Mouse (Mus musculus): Measurements from ENCODE around the gene Rhox3h.
"Not testable (repeated sequence)": the region's sequence is repeated elsewhere in the genome, so short reads cannot be mapped to it uniquely, and the experiment has no call there.

The Rhox3h gene

GRCm38 (mm10) chrX:37668664-37669063 is at the start of gene Rhox3h:
Gene Rhox3h, minus strand, starts transcription at chrX:37668764.
- DNase-seq (ENCODE audit: low spot score in 2 of 2) = not testable (repeated sequence)

DNA sequence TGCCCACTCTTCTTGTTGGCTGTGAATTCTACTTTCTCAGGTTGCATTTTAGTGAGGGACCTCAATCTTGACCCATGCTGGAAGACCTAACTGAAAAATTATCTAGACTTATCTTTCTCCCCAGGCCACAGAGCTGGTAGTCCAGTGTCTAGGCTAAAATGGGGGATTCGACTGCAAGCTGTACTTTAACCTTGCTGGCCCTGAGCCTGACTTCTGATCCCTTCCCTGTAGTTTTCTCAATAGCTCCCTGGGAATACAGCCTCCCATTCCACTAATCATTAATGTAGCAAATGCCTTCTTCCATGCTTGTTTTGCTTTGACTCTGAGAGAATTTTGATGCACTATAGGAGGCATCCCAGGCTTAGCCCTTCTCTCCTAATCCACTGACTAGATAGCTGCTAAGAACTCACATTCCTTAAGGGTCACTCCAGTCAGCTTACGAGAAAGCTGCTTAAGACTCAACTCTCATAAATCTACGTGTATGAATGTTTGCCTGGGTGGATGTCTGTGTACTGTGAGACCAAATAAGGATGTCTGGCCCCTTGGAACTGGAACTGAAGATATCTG is 33.3 kb upstream of the Rhox3h start:
- no peak for DNase-seq (ENCODE audit: low spot score in 2 of 2)

GRCm38 (mm10) chrX:37692261-37692660 is 23.7 kb upstream of the Rhox3h start:
- DNase-seq (ENCODE audit: low spot score in 2 of 2) = no peak

GRCm38 (mm10) chrX:37683031-37683715 is 14.6 kb upstream of the Rhox3h start:
- DNase-seq (ENCODE audit: low spot score in 2 of 2) = no peak

GRCm38 (mm10) chrX:37673177-37673576 is 4.6 kb upstream of the Rhox3h start, which contains the start of gene Rhox2h:
Gene Rhox2h, minus strand, starts transcription at chrX:37673277.
- not testable (repeated sequence) for DNase-seq (ENCODE audit: low spot score in 2 of 2)

GRCm38 (mm10) chrX:37651227-37651626 is 17.3 kb downstream of the Rhox3h start, which contains the start of gene Rhox4g:
Gene Rhox4g, minus strand, starts transcription at chrX:37651327.
- DNase-seq (ENCODE audit: low spot score in 2 of 2) = not testable (repeated sequence)

DNA sequence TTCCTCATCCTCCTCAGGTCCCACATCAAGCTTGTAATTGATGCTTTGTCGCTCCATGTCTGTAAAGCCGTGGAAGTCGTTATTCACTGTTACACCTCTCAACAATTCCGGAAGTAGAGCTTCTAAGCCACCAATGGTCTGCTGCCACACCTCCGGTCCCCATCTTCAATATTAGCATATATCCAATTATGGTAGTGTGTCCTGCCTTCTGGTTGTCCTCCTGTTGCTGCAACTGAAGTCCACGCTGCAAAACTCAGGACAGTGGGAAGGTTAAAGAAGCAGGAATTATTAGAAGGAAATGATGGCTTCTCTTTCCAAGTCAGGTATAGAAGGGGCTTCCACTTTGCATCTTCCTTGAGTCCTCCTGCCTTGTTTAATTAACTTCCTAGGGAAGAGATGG is 25.2 kb downstream of the Rhox3h start, which contains the start of gene Rhox2g:
Gene Rhox2g, minus strand, starts transcription at position 101 of the 400 bp plus-strand sequence.
- DNase-seq (ENCODE audit: low spot score in 2 of 2) = not testable (repeated sequence)

DNA sequence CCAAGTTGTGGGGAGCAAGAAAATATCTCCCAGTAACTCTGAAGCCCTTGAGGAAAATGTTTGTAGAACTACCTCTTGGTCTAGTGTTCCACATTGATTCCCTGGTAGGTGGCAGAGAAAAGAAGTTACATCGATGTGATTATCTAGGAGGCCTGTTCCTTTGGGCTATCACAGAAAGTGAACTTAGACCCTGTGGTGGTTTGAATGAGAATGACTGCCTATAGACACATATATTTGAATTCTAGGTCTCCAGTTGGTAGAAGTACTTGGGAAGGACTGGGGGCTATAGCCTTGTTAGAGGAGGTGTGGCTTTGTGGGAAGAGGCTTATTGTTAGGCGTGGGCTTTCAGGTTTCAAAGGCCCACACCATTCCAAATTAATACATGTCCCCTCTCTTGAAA is 40.1 kb downstream of the Rhox3h start, which contains the start of gene Rhox3g:
Gene Rhox3g, minus strand, starts transcription at position 101 of the 400 bp plus-strand sequence.
- not testable (repeated sequence) for DNase-seq (ENCODE audit: low spot score in 2 of 2)
